Mouse (Mus musculus): ENCODE measurements at regions not wholly inside any gene's neighbourhood (a gene's known extent, or its start where the extent isn't known, plus 50 kb on each side); places are given as distances from the start of the nearest gene placed in this dataset.

DNA sequence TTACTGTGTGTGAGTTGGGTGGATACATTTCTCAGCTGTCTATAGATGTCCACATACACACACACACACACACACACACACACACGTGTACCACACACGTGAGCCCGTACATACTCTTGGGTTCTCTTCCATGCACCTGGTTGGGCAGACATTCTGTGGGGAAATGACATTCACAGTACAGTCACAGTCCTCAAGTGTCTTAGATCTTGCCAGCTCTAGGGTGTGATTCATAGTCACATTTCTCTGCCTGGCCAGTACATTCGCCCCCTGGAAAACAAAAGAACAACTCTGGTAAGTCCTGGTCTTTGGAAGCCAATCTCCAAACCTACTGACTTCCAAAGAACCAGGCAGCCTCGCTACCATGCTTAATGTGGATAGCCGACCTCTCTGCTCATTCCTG lies 64.6 kb upstream of the Acbd6 start:
- WGBS = 90% methylated on average over 6 of the region's 6 CpGs
- H3K9me3 ChIP-seq (replicated peaks) = no peaks in the 10 kb centered on the region

DNA sequence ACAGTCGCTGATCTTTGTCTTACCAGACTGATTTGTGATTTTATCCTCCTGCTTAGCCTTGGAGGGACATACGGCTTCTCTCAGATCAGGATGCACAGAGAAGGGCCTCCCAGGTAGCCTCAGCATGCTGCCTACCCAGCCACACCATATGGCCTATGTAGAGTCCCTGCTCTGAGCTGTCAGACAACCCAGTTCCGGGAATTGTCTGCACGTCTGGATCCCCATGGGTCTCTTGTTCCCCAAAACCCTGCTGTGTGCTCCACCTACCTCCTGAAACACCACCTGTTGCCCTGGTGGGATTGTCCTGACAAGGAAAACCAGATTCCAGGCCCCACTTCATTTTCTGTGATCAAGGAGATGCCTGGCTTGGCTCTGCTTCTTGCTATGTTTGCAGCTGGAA lies 64.1 kb upstream of the Acbd6 start:
- Histone ChIP-seq H3K9ac (no peak overlapping the region), H3K36me3 (no peaks in the 10 kb centered on the region), H3K4me3 (replicated peaks) (no peak overlapping the region), H3K27me3 (no peaks in the 10 kb centered on the region), H3K4me2 (no peak overlapping the region), H3K4me1 (peaks cover 25% of the 10 kb centered on the region), H3K27ac (no peak overlapping the region), H3K9me3 (replicated peaks) (no peaks in the 10 kb centered on the region)
- WGBS = 66% methylated on average over 4 of the region's 4 CpGs
- ATAC-seq (replicated peaks; ENCODE audit: low FRiP score) = no peak

More for the DNA sequence above, 64.6 kb upstream of the Acbd6 start:
- Histone ChIP-seq H3K4me3 (replicated peaks) (no peak overlapping the region), H3K27ac (no peak overlapping the region), H3K36me3 (no peaks in the 10 kb centered on the region), H3K27me3 (no peaks in the 10 kb centered on the region), H3K4me1 (peaks cover 26% of the 10 kb centered on the region), H3K4me2 (no peak overlapping the region), H3K9ac (no peak overlapping the region)
- ATAC-seq (replicated peaks; ENCODE audit: low FRiP score) = no peak

GRCm38 (mm10) chr1:155494347-155494746 lies 63.6 kb upstream of the Acbd6 start:
- H3K27ac ChIP-seq = no peak overlapping the region
- WGBS = 88% methylated on average over 2 of the region's 2 CpGs
- H3K4me1 ChIP-seq = peaks cover 23% of the 10 kb centered on the region
- H3K9ac ChIP-seq = no peak overlapping the region
- no peak overlapping the region for H3K4me3 ChIP-seq (replicated peaks)
- no peak overlapping the region for H3K4me2 ChIP-seq
- no peak for ATAC-seq (replicated peaks; ENCODE audit: low FRiP score)
- no peaks in the 10 kb centered on the region for H3K27me3 ChIP-seq
- H3K9me3 ChIP-seq (replicated peaks) = no peaks in the 10 kb centered on the region
- H3K36me3 ChIP-seq = no peaks in the 10 kb centered on the region

DNA sequence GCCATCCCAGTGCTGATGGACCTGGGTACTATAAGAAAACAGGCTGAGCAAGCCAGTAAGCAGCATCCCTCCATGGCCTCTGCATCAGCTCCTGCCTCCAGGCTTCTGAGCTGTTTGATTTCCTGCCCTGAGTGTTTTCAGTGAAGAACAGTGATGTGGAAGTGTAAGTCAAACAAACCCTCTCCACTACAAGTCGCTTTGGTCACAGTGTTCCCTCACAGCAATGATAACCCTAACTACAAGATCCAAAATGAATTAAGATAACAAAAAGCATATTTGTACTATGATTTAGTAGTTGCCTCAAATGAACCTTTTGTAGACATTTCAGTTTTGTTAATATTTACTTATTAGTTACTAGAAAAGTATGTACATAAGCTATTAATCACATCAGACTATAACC lies 58.2 kb upstream of the Acbd6 start:
- ATAC-seq (replicated peaks; ENCODE audit: low FRiP score) = no peak

GRCm38 (mm10) chr1:155502867-155503266 lies 55.1 kb upstream of the Acbd6 start:
- ATAC-seq (replicated peaks; ENCODE audit: low FRiP score) = no peak
- no peaks in the 10 kb centered on the region for H3K27me3 ChIP-seq

More for the DNA sequence above, 58.2 kb upstream of the Acbd6 start:
- Histone ChIP-seq H3K27me3 (no peaks in the 10 kb centered on the region), H3K36me3 (no peaks in the 10 kb centered on the region), H3K9me3 (replicated peaks) (no peaks in the 10 kb centered on the region), H3K4me1 (peaks cover 2% of the 10 kb centered on the region; the same call in 1 of the 2 replicates), H3K4me2 (no peak overlapping the region), H3K27ac (no peak overlapping the region), H3K4me3 (replicated peaks) (no peak overlapping the region), H3K9ac (no peak overlapping the region)
- 90% methylated on average over 1 of the region's 1 CpGs for WGBS

GRCm38 (mm10) chr1:155504581-155505328 lies 53.2 kb upstream of the Acbd6 start:
- no peak; the same call in 1 of the 2 replicates for ATAC-seq (replicated peaks; ENCODE audit: low FRiP score)
- Histone ChIP-seq H3K4me2 (no peak overlapping the region), H3K36me3 (no peaks in the 10 kb centered on the region), H3K27ac (no peak overlapping the region), H3K4me3 (replicated peaks) (no peak overlapping the region), H3K4me1 (peaks cover 8% of the 10 kb centered on the region; the same call in 1 of the 2 replicates), H3K27me3 (no peaks in the 10 kb centered on the region), H3K9ac (no peak overlapping the region), H3K9me3 (replicated peaks) (no peaks in the 10 kb centered on the region)
- WGBS = 31% methylated on average over 12 of the region's 12 CpGs

More at GRCm38 (mm10) chr1:155502867-155503266, 55.1 kb upstream of the Acbd6 start:
- H3K27ac ChIP-seq = no peak overlapping the region
- peaks cover 8% of the 10 kb centered on the region; the same call in 1 of the 2 replicates for H3K4me1 ChIP-seq
- no peak overlapping the region for H3K4me2 ChIP-seq
- no peak overlapping the region for H3K9ac ChIP-seq
- no peaks in the 10 kb centered on the region for H3K9me3 ChIP-seq (replicated peaks)
- H3K4me3 ChIP-seq (replicated peaks) = no peak overlapping the region
- no peaks in the 10 kb centered on the region for H3K36me3 ChIP-seq
- 63% methylated on average over 10 of the region's 10 CpGs for WGBS

- Histone ChIP-seq H3K4me1 (peaks cover 11% of the 10 kb centered on the region; the same call in 1 of the 2 replicates), H3K9me3 (replicated peaks) (no peaks in the 10 kb centered on the region), H3K4me3 (replicated peaks) (no peak overlapping the region), H3K27me3 (no peaks in the 10 kb centered on the region), H3K27ac (no peak overlapping the region), H3K36me3 (no peaks in the 10 kb centered on the region), H3K4me2 (no peak overlapping the region), H3K9ac (no peak overlapping the region)
- WGBS = 73% methylated on average over 6 of the region's 6 CpGs
- no peak for ATAC-seq (replicated peaks; ENCODE audit: low FRiP score)
Measured at GRCm38 (mm10) chr1:155505361-155506077, 52.4 kb upstream of the Acbd6 start.

All from kidney, embryonic 15.5 days (tissue).